Mouse (Mus musculus) ovary, postnatal 10 days (tissue): ENCODE data around the gene Pdcd6ip.

ENCODE experiments used
- DNase-seq: peaks from one replicate; pipeline ENCODE4 v3.0.0; 2022; ENCODE audit warnings: low spot score

The Pdcd6ip gene

DNA sequence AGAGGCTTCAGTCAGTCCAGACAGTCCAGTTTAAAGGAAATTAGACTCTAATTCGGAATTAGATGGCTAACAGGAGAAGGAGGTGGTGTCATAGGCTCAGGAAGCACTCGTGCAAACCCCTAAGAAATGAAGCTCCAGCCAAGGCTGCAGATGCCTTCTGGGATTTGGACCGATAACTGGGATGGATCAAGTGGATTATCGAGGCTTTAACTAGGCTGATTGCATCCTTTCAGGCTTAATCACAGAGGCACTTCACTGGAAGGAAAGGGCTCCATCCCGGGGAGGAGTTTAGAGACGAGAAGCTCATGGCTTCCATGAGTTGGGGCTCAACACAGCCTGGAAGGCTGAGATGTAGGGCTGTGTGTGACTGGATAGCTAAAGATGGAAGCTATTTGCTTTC is 84.0 kb downstream of the Pdcd6ip start:
- no peak for DNase-seq

DNA sequence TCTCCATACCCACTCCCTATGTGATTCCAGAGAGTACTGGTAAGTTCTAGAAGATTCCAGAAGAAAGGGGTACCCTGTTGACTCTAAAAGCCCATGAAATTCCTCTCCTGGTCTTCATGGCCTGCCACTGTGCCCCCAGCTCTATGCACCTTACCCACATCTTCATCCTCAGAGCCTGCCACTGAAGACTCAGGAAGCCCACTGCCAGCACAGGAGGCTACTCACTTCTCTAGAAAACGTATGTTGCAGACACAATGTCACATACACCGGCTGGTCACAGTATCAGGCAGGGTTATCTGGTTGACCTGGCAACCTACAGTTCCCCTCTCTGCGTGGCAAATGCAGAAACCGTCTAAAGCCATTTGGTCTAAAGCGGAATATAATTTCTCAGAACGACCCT is 91.0 kb downstream of the Pdcd6ip start:
- DNase-seq = no peak

DNA sequence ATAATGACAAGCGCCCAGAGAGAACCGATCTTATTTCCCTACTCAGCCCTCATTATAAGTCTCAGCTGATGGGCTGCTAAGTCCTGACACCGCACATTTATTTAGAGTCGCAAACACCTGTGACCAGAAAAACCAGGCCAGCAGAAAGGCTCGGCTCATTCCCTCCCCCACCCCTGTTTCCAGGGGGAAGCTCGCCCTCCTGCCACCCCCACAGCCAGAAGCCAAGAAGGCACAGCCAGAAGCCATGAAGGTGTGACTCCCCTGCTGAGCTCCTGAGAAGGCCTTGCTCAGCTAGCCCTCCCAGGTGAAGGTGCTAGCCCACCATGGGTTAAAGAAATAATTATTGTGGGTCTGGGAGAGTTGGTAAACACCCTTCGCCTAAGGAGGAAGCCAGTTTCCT is 97.3 kb downstream of the Pdcd6ip start:
- no peak for DNase-seq

DNA sequence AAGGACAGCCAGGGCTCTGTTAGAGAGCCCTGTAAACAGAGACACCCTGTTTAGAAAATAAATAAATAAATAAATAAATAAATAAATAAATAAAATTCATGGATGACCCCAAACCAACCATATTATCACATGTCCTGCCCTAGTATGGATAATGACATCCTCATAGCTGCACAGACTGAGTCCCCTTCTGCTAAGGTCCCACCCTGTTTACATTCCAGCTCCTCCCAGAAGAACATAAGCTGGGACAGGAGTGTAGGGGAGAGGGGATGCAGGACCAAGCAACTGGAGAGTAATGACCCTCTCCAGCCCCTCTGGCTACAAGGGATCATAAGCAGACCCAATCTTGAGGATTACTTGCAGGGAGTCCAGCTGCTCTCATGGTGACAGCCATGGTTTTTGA is 105.9 kb downstream of the Pdcd6ip start:
- no peak for DNase-seq
